Mouse (Mus musculus) forebrain, postnatal 0 days (tissue): ENCODE data around the gene Gm13030. TPM values are rescaled to one million over a fixed set of nuclear protein-coding genes. Genes with fewer than 3 reads are reported as not detected.

Experiments
- ATAC-seq: fragments of 200-750 bp; cut with Nextera tagmentation; 2 replicates; pipeline ENCODE4 v1.8.0; 2017; ENCODE audit warnings: mild to moderate bottlenecking, moderate library complexity
- DNase-seq: peaks from one replicate; pipeline ENCODE4 v3.0.0-alpha.2; 2015
- H3K27ac ChIP-seq: fragments of 300-500 bp; sonication (generic); 2 replicates; pipeline ENCODE4 v1.5.1; 2014; ENCODE audit warnings: low read depth, mild to moderate bottlenecking, antibody characterized with exemption, low read length, moderate library complexity, mixed read lengths
- H3K27me3 ChIP-seq: fragments of 300-500 bp; sonication (generic); 2 replicates; pipeline ENCODE4 v1.6.1; 2014; ENCODE audit warnings: mild to moderate bottlenecking, low read length, mixed read lengths; ENCODE audit not compliant: insufficient read depth
- H3K36me3 ChIP-seq: fragments of 300-500 bp; sonication (generic); 2 replicates; pipeline ENCODE4 v1.6.1; 2014; ENCODE audit warnings: mild to moderate bottlenecking, moderate library complexity; ENCODE audit not compliant: insufficient read depth
- H3K4me1 ChIP-seq: fragments of 300-500 bp; sonication (generic); 2 replicates; pipeline ENCODE4 v1.6.1; 2014; ENCODE audit warnings: antibody characterized with exemption; ENCODE audit not compliant: insufficient read depth
- H3K4me2 ChIP-seq: fragments of 300-500 bp; sonication (generic); 2 replicates; pipeline ENCODE4 v1.6.1; 2014; ENCODE audit warnings: low read depth, mild to moderate bottlenecking, moderate library complexity
- H3K4me3 ChIP-seq: fragments of 300-500 bp; sonication (generic); 2 replicates; pipeline ENCODE4 v1.5.1; 2014; ENCODE audit warnings: low read depth, low read length, mixed read lengths
- H3K9ac ChIP-seq: fragments of 300-500 bp; sonication (generic); 2 replicates; pipeline ENCODE4 v1.6.1; 2014; ENCODE audit warnings: mild to moderate bottlenecking
- H3K9me3 ChIP-seq: fragments of 300-500 bp; sonication (generic); 2 replicates; pipeline ENCODE4 v1.6.1; 2016; ENCODE audit warnings: low read length
- CTCF ChIP-seq: sonication (generic); IDR thresholded peaks from 2 replicates; pipeline ENCODE4 v1.5.1; 2016; ENCODE audit warnings: antibody characterized with exemption, control low read depth, low read depth
- WGBS: fragments of 180-500 bp; shearing (Covaris S2); extraction: QIAGEN DNeasy Blood & Tissue Kit; methylation state at CpG from one replicate; pipeline ENCODE4 v1.1.7; 2014; 5-methylcytosine and 5-hydroxymethylcytosine counted together
- polyA plus RNA-seq: library from polyadenylated mRNA; unstranded; fragments of >200 nt; fragmentation: Nextera tagmentation; extraction: Ambion mirVana; gene quantifications from 2 replicates; pipeline ENCODE4 v1.2.1, GENCODE M21; 2015
- total RNA-seq: library from RNA; depleted of rRNA; stranded (reverse); fragments of >200 nt; gene quantifications from 2 replicates; pipeline ENCODE4 v1.2.3, GENCODE M21; 2014; rRNA removed

Gene Gm13030
- total RNA-seq (not detected in 2 replicates), polyA plus RNA-seq (not detected in 2 replicates)

DNA sequence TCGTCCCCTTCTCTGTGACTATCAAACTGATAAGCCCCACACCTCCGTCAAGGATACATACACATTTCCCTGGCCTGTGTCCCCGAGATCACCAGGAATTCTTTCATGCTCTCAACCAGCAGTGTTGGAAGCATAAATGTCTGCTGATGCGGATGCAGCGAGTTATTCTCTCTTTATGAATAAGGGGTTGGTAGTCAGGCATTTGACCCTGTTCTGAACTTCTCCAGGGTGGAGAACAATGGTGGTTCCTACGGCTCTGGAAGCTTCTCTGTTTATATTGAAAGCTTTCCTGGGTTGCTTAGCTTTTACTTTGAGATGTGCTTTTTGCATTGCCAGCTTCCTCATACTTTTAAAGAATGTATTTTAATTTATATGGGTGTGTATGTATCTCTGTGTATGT, at the start of gene Gm13030:
TSS of gene Gm13030 (minus strand) at position 101 of the 400 bp plus-strand sequence.
- no peak within 1 kb of the TSS for H3K27ac ChIP-seq
- TF ChIP-seq CTCF, result no peak
- H3K9ac ChIP-seq, result no peak within 1 kb of the TSS
- no peaks in the 10 kb centered on the region for H3K36me3 ChIP-seq
- WGBS, result 77% methylated on average over 6 of the region's 6 CpGs
- H3K4me3 ChIP-seq, result no peak within 1 kb of the TSS
- H3K4me1 ChIP-seq, result no peaks in the 10 kb centered on the region
- no peak within 1 kb of the TSS for H3K4me2 ChIP-seq
- ATAC-seq (no peak), DNase-seq (no peak)
- H3K27me3 ChIP-seq, result no peaks in the 10 kb centered on the region
- H3K9me3 ChIP-seq, result no peaks in the 10 kb centered on the region

DNA sequence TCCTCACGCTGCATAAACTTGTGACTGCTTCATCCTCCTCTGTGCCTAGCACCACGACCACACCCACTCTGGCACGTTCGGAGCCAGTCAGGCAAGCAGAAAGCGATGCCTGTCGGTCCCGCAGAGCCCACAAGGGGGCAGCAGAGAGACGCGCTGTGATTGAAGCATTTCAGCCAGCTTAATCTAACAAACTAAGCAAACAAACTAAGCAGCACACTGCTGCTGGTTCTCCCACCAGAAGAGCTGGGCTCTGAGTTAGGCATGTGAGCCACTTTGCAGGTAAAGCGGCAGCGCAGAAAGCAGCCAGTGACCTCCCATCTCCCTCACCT, 48.3 kb upstream of the Gm13030 start:
- Histone ChIP-seq H3K4me3 (peak overlapping the region; percentile 28), H3K9me3 (no peaks in the 10 kb centered on the region), H3K27ac (no peak overlapping the region), H3K4me2 (peak overlapping the region; percentile 58), H3K9ac (no peak overlapping the region), H3K4me1 (no peaks in the 10 kb centered on the region), H3K36me3 (no peaks in the 10 kb centered on the region), H3K27me3 (no peaks in the 10 kb centered on the region)
- DNase-seq (peak; percentile 97), ATAC-seq (peak; percentile 91)
- peak; percentile 100 for TF ChIP-seq CTCF
- 2% methylated on average over 11 of the region's 11 CpGs for WGBS

DNA sequence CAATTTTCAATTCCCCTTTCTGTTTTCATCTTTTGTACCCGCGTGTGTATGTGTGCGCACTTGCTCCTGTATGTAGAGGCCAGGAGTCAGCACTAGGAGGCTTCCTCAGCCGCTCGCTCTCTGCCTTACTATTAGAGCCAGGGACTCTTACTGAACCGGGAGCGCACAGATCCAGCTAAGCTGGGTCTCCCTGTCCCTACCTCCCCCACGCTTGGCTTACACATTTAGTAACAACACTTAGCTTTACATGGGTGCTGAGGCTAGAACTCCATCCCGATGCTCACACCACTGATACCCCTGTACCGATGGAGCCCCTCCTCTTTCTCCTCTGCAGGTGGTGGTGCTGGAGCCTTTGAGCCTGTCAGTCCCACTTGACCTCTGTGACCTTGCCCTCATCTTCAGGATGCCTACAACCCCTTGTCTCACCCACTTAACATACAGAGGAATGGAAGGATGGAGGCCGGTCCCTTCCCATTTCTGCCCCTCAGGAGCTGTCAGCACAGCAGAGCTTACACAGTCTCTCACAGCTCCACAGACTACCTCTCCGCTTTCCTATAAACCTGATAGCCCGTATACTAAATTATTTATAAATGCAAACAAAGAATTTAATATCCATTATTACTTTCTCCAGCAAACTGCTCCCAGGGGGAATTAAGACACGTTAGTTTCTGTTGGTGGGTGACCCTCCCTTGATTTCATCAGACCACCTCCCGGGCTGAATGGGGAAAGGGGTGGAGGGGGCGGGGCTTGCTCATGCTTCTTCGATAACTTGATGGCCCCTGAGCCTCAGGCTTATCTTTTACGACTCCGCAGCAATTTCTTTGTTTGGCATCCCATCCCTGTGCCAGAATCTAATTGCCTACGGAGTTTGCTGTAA, 47.7 kb upstream of the Gm13030 start:
- Histone ChIP-seq H3K4me1 (no peaks in the 10 kb centered on the region), H3K4me2 (peak overlapping the region; percentile 58), H3K9me3 (no peaks in the 10 kb centered on the region), H3K27ac (no peak overlapping the region), H3K4me3 (peak overlapping the region; percentile 28), H3K27me3 (no peaks in the 10 kb centered on the region), H3K36me3 (no peaks in the 10 kb centered on the region), H3K9ac (no peak overlapping the region)
- TF ChIP-seq CTCF, result peak; percentile 23; the same call in 1 of the 2 replicates
- peak; percentile 24 for DNase-seq
- 35% methylated on average over 20 of the region's 20 CpGs for WGBS
- peak; percentile 52 for ATAC-seq

DNA sequence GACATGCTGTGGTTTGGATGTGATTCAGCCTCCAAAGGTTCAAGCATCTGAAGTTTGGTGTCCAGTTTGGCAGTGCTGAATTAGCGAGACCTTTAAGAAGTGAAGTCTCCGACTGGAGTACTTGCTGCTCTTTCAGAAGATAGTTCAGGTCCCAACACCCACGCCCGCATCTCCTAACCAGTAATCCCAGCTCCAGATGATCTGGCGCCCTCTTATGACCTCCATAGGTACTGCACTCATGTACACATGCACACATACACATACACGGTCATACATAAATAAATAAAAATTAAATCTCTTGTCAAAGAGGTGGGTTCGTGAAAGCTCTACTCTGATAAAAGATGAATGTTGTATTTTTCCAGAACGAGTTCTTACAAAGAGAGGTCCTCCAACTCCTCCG, 43.5 kb upstream of the Gm13030 start:
- TF ChIP-seq CTCF, result peak; percentile 31
- no peaks in the 10 kb centered on the region for H3K36me3 ChIP-seq
- no peak overlapping the region for H3K9ac ChIP-seq
- no peak for DNase-seq
- ATAC-seq, result no peak
- no peaks in the 10 kb centered on the region for H3K27me3 ChIP-seq
- peaks cover 8% of the 10 kb centered on the region for H3K4me1 ChIP-seq
- no peak overlapping the region for H3K4me3 ChIP-seq
- H3K27ac ChIP-seq, result no peak overlapping the region
- 86% methylated on average over 9 of the region's 9 CpGs for WGBS
- H3K9me3 ChIP-seq, result no peaks in the 10 kb centered on the region
- no peak overlapping the region for H3K4me2 ChIP-seq

DNA sequence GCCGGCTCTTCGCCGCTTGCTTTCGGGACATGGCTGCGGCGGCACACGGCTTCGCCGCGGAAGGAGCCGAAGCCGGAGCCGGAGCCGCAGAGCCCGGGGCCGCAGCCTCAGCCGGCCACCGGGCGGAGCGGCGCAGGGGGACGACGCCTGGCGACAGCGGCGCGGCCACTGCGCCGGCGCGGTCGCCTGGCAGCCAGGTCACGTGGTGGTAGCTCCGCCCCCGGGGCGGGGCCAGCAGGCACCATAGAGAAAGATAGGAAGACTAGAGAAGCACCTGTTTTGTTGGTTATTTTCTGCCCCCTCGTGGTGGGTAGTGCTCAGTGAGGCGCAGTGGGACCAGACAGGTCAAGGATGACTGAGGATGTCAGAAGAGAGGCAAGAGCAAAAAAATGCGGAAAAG, 40.0 kb upstream of the Gm13030 start, which contains the start of gene Otud3:
TSS of gene Otud3 (minus strand) at position 149 of the 400 bp plus-strand sequence.
- Histone ChIP-seq H3K27ac (peak within 1 kb of the TSS; percentile 64), H3K4me1 (peaks cover 12% of the 10 kb centered on the region), H3K9ac (peak within 1 kb of the TSS; percentile 78), H3K27me3 (no peaks in the 10 kb centered on the region), H3K36me3 (no peaks in the 10 kb centered on the region), H3K4me2 (peak within 1 kb of the TSS; percentile 91), H3K9me3 (no peaks in the 10 kb centered on the region), H3K4me3 (peak within 1 kb of the TSS; percentile 96)
- WGBS, result under 1% methylated on average over 39 of the region's 39 CpGs
- peak; percentile 85 for TF ChIP-seq CTCF
- ATAC-seq (peak; percentile 97), DNase-seq (peak; percentile 96)

DNA sequence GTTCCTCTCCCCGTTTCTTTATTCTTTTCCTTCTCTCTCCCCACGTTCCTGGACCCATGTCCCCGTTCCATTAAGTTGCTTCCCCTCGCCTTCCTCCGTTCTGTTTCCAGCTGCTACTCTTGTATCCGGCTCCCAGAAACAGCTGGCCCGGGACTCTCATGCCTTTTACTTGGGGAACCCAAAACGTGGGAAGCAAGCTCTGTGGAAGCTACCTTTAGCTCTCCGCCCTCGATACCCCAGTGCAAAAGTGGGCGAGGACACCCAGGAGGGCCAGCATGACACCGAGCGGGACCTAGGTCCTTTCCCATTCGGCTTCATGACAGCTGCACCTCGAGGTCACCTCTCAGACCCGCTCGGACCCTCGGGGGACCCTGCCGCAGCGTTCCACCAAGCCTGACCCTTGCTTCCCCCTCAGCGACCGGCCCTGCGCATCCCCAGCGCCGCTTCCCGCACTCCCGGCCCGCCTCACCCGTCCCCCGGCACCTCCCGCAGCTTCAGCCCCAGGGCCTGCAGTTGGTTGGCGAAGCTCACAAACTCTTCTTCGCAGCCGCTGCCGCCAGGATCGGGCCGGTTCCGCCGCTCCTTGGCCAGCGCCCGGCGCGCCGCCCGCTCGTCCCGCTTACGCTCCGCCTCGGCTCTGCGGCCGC, 39.5 kb upstream of the Gm13030 start:
- Histone ChIP-seq H3K9ac (peak overlapping the region; percentile 78), H3K36me3 (no peaks in the 10 kb centered on the region), H3K27me3 (no peaks in the 10 kb centered on the region), H3K4me3 (peak overlapping the region; percentile 96), H3K4me2 (peak overlapping the region; percentile 91), H3K9me3 (no peaks in the 10 kb centered on the region), H3K27ac (peak overlapping the region; percentile 64), H3K4me1 (peaks cover 12% of the 10 kb centered on the region)
- no peak for TF ChIP-seq CTCF
- under 1% methylated on average over 52 of the region's 52 CpGs for WGBS
- ATAC-seq (peak; percentile 62), DNase-seq (no peak)
